Mouse (Mus musculus): ENCODE measurements around the gene Pilra. TPM values are rescaled to one million over a fixed set of nuclear protein-coding genes. Genes with fewer than 3 reads are reported as not detected.

Gene Pilra
- polyA plus RNA-seq, 1 experiment from 2014 or later = 0.22 TPM

Other genes with a start within 250 kb of the Pilra start
- 25.7 and 29.0 TPM in 2 replicates for gene Mospd3, start 235.2 kb downstream of the Pilra start, polyA plus RNA-seq (2016; fragmentation: Nextera tagmentation; extraction: Ambion mirVana)
- 30.6 and 39.7 TPM in 2 replicates for gene Pcolce, start 222.5 kb downstream of the Pilra start, polyA plus RNA-seq (2016; fragmentation: Nextera tagmentation; extraction: Ambion mirVana)
- gene Fbxo24, start 207.3 kb downstream of the Pilra start, polyA plus RNA-seq (2016; fragmentation: Nextera tagmentation; extraction: Ambion mirVana) = 0.26 and 0.45 TPM in 2 replicates
- 29.8 and 35.1 TPM in 2 replicates for gene Lrch4, start 207.2 kb downstream of the Pilra start, polyA plus RNA-seq (2016; fragmentation: Nextera tagmentation; extraction: Ambion mirVana)
- 9.6 and 10.1 TPM in 2 replicates for gene Gm20605, start 207.1 kb downstream of the Pilra start, polyA plus RNA-seq (2016; fragmentation: Nextera tagmentation; extraction: Ambion mirVana)
- gene Sap25, start 194.9 kb downstream of the Pilra start, polyA plus RNA-seq (2016; fragmentation: Nextera tagmentation; extraction: Ambion mirVana) = 9.0 and 10.5 TPM in 2 replicates
- not detected in 2 replicates for gene Irs3, start 190.6 kb downstream of the Pilra start, polyA plus RNA-seq (2016; fragmentation: Nextera tagmentation; extraction: Ambion mirVana)
- 28.2 and 31.1 TPM in 2 replicates for gene Agfg2, start 151.6 kb downstream of the Pilra start, polyA plus RNA-seq (2016; fragmentation: Nextera tagmentation; extraction: Ambion mirVana)
- 19.5 and 22.6 TPM in 2 replicates for gene Nyap1, start 94.7 kb downstream of the Pilra start, polyA plus RNA-seq (2016; fragmentation: Nextera tagmentation; extraction: Ambion mirVana)
- 68.6 and 73.2 TPM in 2 replicates for gene Tsc22d4, start 90.6 kb downstream of the Pilra start, polyA plus RNA-seq (2016; fragmentation: Nextera tagmentation; extraction: Ambion mirVana)
- gene Ppp1r35, start 57.4 kb downstream of the Pilra start, polyA plus RNA-seq (2016; fragmentation: Nextera tagmentation; extraction: Ambion mirVana) = 55.7 and 60.1 TPM in 2 replicates
- gene Mepce, start 48.6 kb downstream of the Pilra start, polyA plus RNA-seq (2016; fragmentation: Nextera tagmentation; extraction: Ambion mirVana) = 13.4 and 15.4 TPM in 2 replicates
- gene Zcwpw1, start 48.5 kb downstream of the Pilra start, polyA plus RNA-seq (2016; fragmentation: Nextera tagmentation; extraction: Ambion mirVana) = 14.6 and 15.2 TPM in 2 replicates
- not detected in 2 replicates for gene Pilrb1, start 21.8 kb upstream of the Pilra start, polyA plus RNA-seq (2016; fragmentation: Nextera tagmentation; extraction: Ambion mirVana)
- gene Pilrb2, start 35.5 kb upstream of the Pilra start, polyA plus RNA-seq (2016; fragmentation: Nextera tagmentation; extraction: Ambion mirVana) = not detected in 2 replicates
- gene Cyp3a13, start 85.3 kb upstream of the Pilra start, polyA plus RNA-seq (2016; fragmentation: Nextera tagmentation; extraction: Ambion mirVana) = not detected in 2 replicates
- not detected in 2 replicates for gene Gjc3, start 126.8 kb upstream of the Pilra start, polyA plus RNA-seq (2016; fragmentation: Nextera tagmentation; extraction: Ambion mirVana)
- not detected in 2 replicates for gene Azgp1, start 145.2 kb upstream of the Pilra start, polyA plus RNA-seq (2016; fragmentation: Nextera tagmentation; extraction: Ambion mirVana)
- gene Smok3a, start 185.0 kb upstream of the Pilra start, polyA plus RNA-seq (2016; fragmentation: Nextera tagmentation; extraction: Ambion mirVana) = not detected in 2 replicates
- not detected in 2 replicates for gene Smok3b, start 185.1 kb upstream of the Pilra start, polyA plus RNA-seq (2016; fragmentation: Nextera tagmentation; extraction: Ambion mirVana)
- gene Smok3c, start 216.9 kb upstream of the Pilra start, polyA plus RNA-seq (2016; fragmentation: Nextera tagmentation; extraction: Ambion mirVana) = not detected in 2 replicates
- gene Zkscan1, start 248.8 kb upstream of the Pilra start, polyA plus RNA-seq (2016; fragmentation: Nextera tagmentation; extraction: Ambion mirVana) = 36.2 and 39.4 TPM in 2 replicates

All from forebrain, embryonic 12.5 days (tissue).